Mouse (Mus musculus) CD4-positive, CD25-positive, alpha-beta regulatory T cell, adult 4 months (primary cell): ENCODE data around the gene Gm4792. TPM values are rescaled to one million over a fixed set of nuclear protein-coding genes. Genes with fewer than 3 reads are reported as not detected.

ENCODE experiments used
- polyA plus RNA-seq, 2 experiments: library from polyadenylated mRNA; unstranded; fragments of 100-300 nt; shearing (Covaris generic); gene quantifications; one replicate each; pipeline ENCODE4 v1.2.1; 2017

Gm4792 gene
- polyA plus RNA-seq, 2 experiments from 2014 or later, result not detected

Other genes with a start within 250 kb of the Gm4792 start
- 1 to 10 TPM; 4.6 to 6.4 TPM for gene Nr2c1, start 150.7 kb downstream of the Gm4792 start, polyA plus RNA-seq
- 100 to 1,000 TPM; 157 to 163 TPM for gene Ndufa12, start 100.0 kb downstream of the Gm4792 start, polyA plus RNA-seq
- gene Tmcc3, start 13.2 kb upstream of the Gm4792 start, polyA plus RNA-seq, result 1 to 10 TPM; 1.2 to 2.2 TPM